Mouse (Mus musculus): Measurements from ENCODE around the gene Mypn. TPM values are rescaled to one million over a fixed set of nuclear protein-coding genes. Genes with fewer than 3 reads are reported as not detected.

Mypn gene
- total RNA-seq, 2 experiments from 2014 or later = 1.7 to 2.4 TPM

DNA sequence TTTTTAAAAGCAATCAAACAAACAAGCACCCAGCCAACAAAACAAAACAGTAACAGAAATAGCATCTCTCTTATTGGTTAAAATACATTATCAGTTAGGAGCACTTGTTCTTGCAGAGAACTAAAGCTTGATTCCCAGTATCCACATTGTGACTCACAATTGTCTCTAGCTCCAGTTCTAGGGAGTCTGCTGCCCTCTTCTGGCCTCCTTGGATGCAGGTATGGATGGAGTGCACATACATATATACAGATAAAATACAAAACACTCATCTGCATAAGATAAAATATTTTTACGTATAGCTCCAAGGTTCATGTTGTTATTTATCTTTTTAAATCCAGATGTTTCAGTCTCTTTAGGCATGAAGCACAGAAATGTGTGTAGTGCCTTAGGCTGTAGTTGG, 47.4 kb downstream of the Mypn start:
- DNase-seq (ENCODE audit: low spot score in 2 of 2) = no peak

DNA sequence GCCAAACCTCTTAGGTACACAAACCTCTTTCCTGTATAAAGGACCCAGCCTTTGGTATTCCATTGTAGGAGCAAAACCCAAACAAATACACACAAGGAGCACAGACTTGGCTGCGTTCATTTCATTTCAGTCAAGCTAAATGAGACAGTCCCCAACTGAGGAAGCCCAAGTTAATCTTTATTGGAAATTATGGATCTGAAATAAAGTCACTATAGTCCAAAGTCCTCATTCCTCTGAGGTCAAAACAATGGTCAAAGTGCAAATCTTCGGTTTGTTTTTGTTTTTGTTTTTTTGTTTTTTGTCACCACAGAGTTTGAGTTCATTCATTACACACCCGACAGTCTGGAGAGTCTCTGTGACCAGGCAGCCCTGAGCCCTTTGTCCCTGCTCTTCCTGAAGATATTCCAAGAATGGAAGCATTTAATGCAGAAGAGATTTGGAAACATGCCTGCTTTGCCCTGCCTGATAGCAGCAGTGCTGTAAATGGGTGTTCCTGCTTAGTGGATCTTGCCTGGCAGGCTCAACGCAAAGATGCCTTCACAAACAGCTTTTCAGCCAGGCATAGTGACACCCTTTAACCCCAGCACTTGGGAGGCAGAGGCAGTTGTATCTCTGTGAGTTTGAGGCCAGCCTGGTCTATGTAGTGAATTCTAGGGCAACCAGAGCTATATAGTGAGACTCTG, 47.9 kb downstream of the Mypn start:
- no peak for DNase-seq (ENCODE audit: low spot score in 2 of 2)

DNA sequence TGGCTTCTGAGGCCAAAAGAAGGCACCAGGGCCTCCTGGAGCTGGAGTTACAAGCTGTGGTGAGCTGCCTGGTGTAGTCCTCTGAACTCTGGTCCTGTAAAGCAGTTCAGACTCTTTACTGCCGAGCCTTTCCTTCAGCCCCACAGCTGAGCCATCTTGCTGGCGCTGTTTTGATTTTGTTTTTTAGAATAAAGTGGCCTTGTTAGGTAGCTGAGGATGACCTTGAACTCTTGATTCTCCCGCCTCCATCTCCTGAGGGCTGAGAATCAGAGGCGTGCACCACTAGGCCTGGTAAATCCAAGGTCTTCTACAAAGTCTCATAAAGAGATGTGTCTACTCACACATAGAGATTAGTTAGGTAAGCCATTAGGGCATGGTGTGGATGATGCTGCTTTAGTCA, 49.0 kb downstream of the Mypn start:
- no peak for DNase-seq (ENCODE audit: low spot score in 2 of 2)

DNA sequence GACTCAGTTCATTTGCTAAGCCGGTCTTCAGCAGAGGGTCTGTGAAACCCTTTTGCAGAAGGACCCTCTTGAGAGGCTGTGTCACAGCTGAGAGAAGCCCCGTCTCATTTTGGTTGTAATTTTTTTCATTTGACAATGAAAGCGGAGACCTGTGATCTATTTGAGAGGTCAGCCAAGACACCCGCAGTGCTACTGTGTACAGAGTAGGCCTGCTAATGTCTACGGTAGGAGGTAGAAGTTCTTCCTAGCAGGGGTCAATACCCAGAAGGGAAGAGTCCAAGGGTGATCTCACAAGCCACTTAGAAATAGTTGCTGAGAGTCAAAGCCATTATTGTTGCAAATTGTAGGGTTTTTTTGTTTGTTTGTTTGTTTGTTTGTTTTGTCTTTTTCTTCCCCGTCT, 49.5 kb downstream of the Mypn start:
- no peak for DNase-seq (ENCODE audit: low spot score in 2 of 2)

DNA sequence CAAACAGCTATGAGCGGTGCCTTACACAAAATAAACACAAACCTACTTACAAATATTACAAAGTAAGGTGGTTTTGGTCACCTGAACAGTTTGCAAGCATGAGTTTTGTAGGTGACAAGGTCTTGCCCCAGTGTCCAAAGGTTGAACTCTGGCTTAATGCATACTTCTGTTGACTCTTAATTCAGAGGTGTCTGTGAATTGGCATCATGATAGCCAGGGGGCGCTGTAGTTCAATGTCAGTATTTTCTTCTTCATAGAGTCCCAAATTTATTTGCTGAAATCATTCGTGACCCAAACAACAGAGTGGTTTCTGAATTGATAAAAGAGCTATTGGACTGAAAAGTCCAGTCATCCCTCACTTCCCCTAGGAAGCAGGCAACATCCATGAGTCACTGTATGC, 50.2 kb downstream of the Mypn start:
- DNase-seq (ENCODE audit: low spot score in 2 of 2) = peak; percentile 35 to 83

DNA sequence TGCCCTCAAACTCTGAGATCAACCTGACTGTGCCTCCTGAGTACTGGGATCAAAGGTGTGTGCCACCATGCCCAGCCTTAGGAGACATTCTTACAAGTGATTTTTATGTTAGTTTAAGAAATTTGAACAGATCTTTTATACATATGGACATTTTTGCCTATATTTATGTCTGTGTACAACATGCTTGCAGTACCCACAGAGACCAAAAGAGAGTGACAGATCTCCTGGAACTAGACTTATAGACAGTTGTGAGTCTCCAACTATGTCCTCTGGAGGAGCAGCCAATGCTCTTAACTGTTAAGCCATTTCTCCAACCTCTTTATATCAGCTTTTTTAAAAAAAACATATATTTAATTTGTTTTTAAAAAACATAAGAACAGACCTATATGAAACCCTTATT, 51.4 kb downstream of the Mypn start:
- DNase-seq (ENCODE audit: low spot score in 2 of 2) = no peak

DNA sequence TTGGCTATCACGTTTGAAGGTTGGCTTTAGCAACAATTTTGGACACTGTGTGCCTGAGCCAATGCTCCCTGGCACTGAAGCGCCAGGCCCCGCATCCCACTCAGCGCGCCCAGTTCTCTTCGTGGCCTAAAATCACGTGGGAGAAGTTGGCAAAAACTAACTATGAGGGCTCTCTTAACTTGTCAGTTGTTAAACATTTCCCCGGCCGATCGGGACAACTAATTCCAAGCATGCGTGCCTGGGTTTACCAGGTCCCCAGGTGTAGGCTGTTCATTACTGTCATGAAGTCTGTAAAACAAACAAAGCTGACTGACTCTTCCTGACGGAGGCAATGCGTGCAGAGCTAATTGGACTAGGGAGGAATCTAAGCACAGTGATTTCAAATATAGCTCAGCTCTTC, 61.1 kb downstream of the Mypn start:
- no peak for DNase-seq (ENCODE audit: low spot score in 2 of 2)

DNA sequence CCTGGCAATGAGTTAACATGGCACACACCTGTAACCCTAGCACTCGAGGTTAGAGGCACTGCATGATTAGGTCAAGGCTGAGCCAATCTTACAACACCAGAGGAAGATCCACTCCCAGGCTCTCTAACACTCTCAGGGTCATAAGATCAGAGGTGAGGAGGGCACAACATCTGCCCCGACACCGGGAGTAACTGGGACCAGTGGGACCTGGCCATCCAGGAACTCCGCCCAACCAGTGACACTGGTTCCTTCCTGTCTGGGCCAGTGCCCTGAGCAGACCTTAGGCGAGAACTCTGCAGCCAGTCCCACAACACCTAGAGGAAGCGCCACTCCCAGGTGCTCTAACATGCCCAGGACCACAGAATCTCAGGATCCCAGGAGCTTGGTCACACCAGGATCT, 67.3 kb downstream of the Mypn start:
- no peak for DNase-seq (ENCODE audit: low spot score in 2 of 2)

DNA sequence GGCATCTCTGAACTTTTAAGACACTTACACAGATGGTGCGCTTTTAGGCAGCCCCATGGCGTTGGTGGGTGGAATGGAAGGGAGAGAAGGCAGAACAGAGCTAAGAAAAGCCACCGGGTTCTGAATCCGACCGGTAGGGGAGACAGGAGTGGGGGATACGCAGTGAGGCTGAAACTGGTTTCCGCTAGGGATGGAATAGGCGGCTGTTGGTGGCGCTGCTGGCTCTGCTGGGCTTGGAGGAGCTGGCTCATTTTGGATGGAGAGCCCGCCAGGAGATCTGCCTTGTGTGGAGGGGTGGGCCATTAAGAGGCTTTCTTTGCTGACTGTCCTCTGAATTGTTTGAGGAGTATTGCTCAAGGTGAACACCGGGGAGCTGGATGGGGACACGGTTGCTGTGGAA, 68.1 kb downstream of the Mypn start:
- no peak for DNase-seq (ENCODE audit: low spot score in 2 of 2)

DNA sequence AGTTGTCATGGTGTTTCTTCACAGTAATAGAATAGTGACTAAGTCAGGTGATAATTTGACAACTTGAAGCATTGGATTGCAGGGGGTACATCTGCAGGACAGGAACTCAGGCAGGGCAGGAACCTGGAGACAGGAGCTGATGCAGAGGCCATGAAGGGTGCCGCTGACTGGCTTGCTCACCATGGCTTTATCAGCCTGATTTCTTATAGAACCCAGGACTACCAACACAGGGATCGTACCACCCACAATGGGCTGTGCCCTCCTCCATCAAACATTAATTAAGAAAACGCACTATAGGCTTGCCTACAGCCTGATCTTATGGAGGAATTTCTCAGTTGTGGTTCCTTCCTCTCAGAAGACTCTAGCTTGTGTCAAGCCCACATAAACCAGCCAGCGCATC, 70.4 kb downstream of the Mypn start:
- no peak for DNase-seq (ENCODE audit: low spot score in 2 of 2)

DNA sequence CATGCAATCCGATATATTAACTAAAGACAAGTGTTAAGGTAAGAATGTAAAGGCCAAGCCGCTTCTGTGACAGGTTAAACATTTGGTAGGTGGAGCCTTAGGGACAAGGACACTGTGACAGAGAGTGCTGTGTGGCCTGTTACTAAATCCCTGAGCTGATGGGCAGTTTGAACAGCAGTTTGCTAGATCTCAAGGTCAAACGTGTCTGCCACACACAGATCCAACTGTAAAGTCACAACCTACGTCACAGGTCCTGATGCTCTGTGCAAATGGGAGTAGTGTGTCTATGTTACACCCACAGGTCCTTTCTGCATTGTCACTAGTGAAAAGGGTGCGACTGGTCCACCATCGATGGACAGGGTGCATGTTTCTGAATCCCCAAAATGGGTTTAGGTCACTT, 71.4 kb downstream of the Mypn start:
- DNase-seq (ENCODE audit: low spot score in 2 of 2) = no peak

DNA sequence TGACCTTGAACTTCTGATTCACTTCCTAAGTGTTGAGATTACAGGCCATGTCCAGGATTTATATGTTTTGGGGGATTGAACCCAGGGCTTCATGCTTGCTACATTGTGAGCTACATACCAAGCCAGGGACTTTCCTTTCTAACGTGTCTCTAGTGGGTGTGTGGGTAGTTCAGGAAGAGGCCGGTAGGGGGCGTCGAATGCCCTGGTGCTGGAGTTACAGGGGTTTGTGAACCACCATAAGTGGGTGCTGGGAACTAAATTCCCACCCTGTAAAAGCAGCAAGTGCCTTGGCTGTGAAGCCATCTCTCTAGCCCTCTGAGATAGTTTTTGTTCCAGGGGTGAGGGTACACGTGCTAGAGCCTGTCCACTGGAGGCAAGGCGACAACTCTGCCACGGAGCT, 73.3 kb downstream of the Mypn start:
- no peak for DNase-seq (ENCODE audit: low spot score in 2 of 2)

DNA sequence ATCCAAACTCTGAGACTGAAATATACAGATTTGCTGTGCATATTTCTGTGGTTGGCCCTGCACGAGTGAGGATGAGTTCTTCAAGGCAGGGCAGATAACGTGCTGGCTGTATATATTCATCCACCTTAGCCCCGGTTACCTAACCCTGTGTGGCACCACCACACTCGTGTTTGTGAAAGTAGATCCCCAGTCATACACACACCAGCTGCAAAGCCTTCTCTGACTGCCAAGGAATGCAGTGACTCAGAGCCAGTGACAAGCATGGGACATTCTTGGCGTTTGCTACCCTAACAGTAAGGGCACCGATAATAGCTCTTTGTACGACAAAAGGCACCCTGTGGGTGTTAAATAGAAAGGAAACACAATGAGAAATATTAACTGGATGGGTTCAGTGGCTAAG, 75.5 kb downstream of the Mypn start:
- peak in 1 of 2 experiments; percentile 43 for DNase-seq (ENCODE audit: low spot score in 2 of 2)

DNA sequence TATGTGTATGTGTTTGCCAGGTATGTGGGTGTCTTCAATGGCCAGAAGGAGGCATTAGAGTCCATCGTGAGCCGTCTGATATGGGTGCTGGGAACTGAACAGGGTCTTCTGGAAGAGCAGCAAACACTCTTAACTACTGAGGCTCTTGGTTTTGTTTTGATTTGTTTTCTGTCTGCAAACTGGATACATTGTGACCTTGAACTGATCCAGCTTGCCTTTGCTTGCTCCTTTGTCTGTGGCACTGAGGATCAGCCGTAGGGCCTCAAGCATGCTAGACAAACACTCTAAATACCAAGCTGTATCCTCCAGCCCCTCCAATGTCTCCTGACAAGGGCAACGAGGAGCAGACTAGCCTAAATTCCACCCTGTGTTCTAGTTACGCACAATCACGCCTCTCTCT, 76.6 kb downstream of the Mypn start:
- no peak for DNase-seq (ENCODE audit: low spot score in 2 of 2)

DNA sequence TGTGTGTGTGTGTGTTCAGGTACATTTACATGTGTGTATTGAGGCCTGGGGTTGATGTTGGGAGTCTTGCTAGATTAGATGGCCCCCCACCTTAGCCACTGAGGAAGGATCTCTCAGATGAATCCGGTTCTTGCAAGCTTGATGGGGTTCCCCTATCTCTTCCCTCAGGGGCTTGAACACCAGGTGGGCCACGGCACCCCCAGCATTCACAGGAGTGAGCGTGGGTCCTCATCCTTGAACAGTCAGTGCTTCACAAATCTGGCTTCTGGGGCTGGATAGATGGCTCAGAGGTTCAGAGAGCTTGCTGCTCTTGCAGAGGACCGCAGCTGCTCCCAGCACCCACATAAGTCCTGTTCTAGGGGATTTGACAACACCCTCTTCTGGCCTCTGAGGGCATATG, 77.6 kb downstream of the Mypn start:
- no peak for DNase-seq (ENCODE audit: low spot score in 2 of 2)

DNA sequence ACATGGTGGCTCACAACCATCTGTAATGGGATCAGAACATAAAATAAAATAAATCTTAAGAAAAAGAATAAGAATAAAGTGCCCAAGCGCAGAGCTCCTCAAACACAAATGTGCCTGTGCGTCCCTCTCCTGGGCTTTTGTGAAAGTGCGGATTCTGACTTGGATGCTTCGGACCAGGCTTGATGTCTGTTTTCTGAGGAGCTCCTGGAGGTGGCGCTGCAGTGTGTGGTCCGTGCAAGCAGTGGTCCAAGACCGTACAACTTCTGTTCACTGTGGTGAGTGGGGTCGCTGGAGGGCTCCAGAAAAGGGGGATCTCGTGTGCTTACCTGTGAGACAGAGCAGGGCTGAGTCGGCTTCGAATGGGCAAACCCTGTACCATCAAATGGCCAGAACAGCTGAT, 78.4 kb downstream of the Mypn start:
- DNase-seq (ENCODE audit: low spot score in 2 of 2) = no peak

DNA sequence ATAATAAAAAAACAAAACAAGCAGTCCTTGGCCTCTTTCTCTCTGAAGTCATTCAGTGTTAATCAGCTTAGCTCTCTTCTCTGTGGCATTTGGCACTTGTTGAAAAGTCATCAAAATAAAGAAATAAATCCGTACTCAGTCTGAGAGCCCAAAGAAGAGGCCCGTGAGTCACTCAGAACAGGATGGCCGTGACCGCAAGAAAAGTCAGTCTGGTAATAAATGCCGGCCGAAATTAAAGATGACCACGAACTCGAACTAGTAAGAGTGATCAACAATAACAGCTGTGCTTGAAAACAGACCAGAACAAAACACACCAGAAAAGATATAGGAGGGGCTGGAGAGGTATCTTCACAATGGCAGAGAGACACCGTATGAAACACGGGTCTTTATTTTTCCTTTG, 79.7 kb downstream of the Mypn start:
- no peak for DNase-seq (ENCODE audit: low spot score in 2 of 2)

DNA sequence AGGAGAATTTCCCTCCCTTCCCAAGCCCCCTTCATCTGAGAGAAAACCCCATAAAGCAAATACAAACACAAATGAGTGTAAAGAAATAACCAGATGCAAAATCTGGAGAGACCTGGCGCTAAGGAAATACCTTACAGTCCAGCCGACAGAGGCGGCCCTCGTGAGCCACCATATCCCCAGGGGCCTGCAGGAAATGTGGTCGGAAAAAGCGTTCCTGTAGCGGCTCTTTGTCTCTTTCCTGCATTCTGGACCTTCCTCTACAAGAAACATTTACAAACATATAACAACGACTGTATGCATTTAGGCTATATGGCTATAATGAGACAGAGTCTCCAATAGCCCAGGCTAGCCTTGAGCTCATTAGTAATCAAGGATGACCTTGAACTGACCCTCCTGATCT, 80.6 kb downstream of the Mypn start:
- DNase-seq (ENCODE audit: low spot score in 2 of 2) = no peak

DNA sequence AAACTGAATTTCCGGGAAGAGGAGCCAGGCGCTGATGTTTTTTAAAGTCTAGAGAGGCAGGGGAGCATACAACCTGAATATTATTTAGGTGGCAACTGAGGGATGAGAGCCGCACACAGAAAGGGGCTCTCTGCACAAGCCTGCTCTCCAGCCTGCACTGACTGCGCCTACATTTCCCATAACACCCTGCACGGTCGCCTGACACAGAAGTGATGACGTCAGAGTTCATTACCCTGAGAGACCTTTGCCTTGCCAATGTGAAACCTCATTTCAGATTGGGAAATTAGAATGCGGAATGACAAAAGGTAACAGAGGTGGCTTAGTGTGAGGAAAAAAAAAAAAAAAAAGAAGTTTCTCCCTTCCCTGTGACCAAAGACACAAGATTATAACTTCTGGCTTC, 81.2 kb downstream of the Mypn start:
- peak in 1 of 2 experiments; percentile 53 for DNase-seq (ENCODE audit: low spot score in 2 of 2)

DNA sequence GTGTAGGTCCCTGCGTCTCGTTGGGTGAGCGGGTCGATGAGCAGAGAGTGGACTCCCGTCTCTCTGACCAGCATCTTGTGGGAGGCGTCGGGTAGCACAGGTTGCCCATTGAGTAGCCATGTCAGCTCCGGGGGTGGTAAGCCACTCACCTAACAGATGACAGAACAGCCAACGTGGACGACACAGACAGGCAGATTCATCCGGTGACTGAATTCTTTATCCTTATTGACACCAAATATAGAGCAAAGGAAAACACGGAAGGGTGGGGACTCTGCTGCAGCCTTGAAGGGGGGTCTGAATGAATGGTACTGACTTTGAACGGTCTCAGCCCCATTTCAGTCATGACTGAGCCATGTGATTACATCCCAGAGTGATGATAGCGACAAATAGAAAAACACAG, 81.8 kb downstream of the Mypn start:
- DNase-seq (ENCODE audit: low spot score in 2 of 2) = no peak

DNA sequence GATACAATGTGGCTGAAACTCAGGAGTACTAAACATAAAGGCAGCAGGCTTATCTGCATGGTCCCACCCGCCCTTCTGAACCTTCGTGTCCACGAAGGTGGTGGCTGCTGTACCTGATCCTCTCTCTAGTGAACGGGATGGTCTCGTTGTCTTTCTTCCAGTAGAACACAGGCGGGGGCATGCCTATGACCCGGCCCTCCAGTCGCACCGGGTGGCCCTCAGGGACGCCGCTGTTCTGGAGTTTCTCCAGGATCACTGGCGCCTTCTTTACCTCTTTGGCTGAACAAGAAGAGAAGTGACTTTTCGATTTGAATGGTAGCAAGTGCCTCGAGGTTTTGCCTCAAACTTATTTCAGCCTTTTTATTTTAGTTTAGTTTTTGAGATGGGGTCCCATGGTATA, 83.8 kb downstream of the Mypn start:
- no peak for DNase-seq (ENCODE audit: low spot score in 2 of 2)

DNA sequence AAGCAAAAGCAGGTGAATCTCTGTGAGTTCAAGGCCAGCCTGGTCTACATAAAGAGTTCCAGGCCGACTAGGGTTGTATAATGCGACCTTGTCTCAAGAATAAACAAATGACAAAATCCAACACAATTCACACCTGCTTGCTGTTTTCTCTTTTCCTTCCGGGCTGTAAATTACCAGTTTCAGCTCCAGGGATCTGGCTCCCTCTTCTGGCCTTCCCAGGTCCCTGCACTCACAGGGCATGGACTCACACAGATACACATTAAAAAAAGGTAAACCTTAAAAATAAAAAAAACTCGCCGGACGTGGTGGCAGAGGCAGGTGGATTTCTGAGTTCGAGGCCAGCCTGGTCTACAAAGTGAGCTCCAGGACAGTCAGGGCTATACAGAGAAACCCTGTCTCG, 86.2 kb downstream of the Mypn start:
- no peak for DNase-seq (ENCODE audit: low spot score in 2 of 2)

DNA sequence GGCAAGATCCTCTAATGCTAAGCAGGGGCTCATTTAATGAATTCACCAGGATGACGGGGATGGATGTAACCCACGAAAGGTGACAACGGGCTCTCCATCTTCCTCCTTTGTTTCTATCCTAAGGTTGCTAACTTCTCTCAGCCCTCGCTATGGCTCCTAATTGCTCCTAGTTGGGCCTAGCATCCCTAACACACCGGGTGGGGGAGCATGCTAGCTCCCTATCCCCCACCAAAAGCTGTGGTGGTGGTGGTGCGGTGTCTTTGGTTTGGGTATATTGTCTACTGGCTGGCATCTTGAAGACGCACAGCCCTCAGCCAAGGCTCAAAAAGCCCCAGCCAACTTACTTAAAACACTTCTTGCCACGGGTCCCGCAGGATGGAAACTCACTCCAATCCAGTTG, 87.4 kb downstream of the Mypn start:
- DNase-seq (ENCODE audit: low spot score in 2 of 2) = no peak

DNA sequence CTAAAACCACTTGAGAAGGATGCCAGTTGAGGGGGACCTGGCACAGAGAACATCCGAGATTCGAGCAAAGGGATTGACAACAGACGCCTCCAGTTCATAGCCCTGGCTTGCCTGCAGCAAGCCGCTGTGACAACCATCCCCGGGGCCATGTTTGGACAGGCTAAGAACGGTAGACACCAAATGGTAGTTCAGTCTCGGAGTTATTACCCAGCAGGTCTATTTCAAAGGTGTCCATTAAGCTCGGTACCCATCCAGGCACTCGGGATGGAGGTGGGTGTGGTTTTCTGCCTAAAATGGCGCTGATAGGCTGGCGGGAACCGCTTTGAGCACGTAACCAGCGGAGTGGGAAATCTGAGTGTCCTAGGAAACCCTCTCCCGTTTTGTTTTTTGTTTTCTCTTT, 87.9 kb downstream of the Mypn start:
- DNase-seq (ENCODE audit: low spot score in 2 of 2) = no peak
